Mouse (Mus musculus): Measurements from ENCODE around the gene Tbc1d10a.
A peak's percentile ranks its signal among the peaks of the same experiment; 100 is the strongest.

DNA sequence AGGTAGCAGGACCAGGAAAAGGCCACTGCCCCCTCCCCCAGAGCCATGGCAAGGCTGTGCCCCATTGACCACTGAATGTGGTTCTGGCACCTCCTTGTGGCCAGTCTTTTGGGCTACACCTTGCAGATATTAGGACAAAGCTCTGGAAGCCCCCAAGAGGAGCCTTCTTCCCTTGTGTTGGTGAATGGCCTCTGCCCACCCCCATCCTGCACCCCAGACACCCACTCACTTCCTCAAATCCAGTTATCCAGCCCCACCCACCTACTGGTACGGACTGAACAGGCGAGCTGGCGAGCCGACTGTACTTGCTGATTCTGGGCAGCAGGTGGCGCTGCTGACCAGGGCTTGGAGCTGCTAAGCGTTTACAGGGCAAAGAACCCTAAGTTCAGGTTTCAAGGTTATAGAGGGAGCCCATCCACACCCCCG lies 72.1 kb downstream of the Tbc1d10a start:
- TF ChIP-seq CTCF (conservative IDR thresholded peaks at IDR 0.05; ENCODE audit: low read length) = peak; percentile 96
- no peak for TF ChIP-seq POU5F1 (IDR thresholded peaks at IDR 0.05; ENCODE audit: borderline replicate concordance, low read length)
